In genomic region chr2:167173051-167173875, GRCm38 (mm10) we compare ENCODE assay signal across 11 mouse cellular contexts. TPM values are rescaled to one million over a fixed set of nuclear protein-coding genes. Genes with fewer than 3 reads are reported as not detected.
A peak's percentile ranks its signal among the peaks of the same experiment; 100 is the strongest.
DNase-seq lines count a peak whose midpoint lies in the region; ATAC-seq lines count a peak whose summit lies in the region.
"Had no signal": no experiment of that assay in that cellular context is flagged by ENCODE, and none has a peak within 500 bp of the region (broad histone marks: within the 10 kb centered on the region; RNA-seq: fewer than 3 reads in every experiment).

No protein-coding gene starts in this region.

- peak; percentile 30 to 62 for DNase-seq in urinary bladder, postnatal 36 days (ENCODE audit: low spot score in 2 of 2)
- DNase-seq in urinary bladder, adult 2 months (ENCODE audit: low spot score), result no peak
- DNase-seq in heart, postnatal 10 days, result peak; percentile 81 to 83
- DNase-seq in kidney, postnatal 36 days, result peak; percentile 31 to 57
- DNase-seq in spleen, postnatal 36 days (ENCODE audit: low spot score in 2 of 2), result no peak
- DNase-seq in ovary, postnatal 14 days (ENCODE audit: low spot score), result no peak
- DNase-seq in midbrain, embryonic 14.5 days, result no peak
- DNase-seq in left cerebral cortex, postnatal 4 days, result no peak

- H3K4me2 ChIP-seq in midbrain, embryonic 14.5 days (ENCODE audit: low read length), result no peak overlapping the region
- H3K4me2 ChIP-seq: limb, embryonic 15.5 days; midbrain, embryonic 12.5 days had no signal

- H3K9ac ChIP-seq in midbrain, embryonic 14.5 days (replicated peaks; ENCODE audit: low read length), result no peak overlapping the region
- H3K9ac ChIP-seq: limb, embryonic 15.5 days; midbrain, embryonic 12.5 days had no signal

- no peaks in the 10 kb centered on the region for H3K36me3 ChIP-seq in midbrain, embryonic 14.5 days (ENCODE audit: control insufficient read depth, insufficient read depth, low read length)
- H3K36me3 ChIP-seq: limb, embryonic 15.5 days; midbrain, embryonic 12.5 days had no signal

- H3K27me3 ChIP-seq in midbrain, embryonic 14.5 days (ENCODE audit: control insufficient read depth, insufficient read depth, low read length), result no peaks in the 10 kb centered on the region
- H3K27me3 ChIP-seq: midbrain, embryonic 12.5 days had no signal

- WGBS in midbrain, embryonic 14.5 days, result 72% methylated on average over 5 of the region's 5 CpGs

- no peak overlapping the region for H3K27ac ChIP-seq in midbrain, embryonic 14.5 days (replicated peaks; ENCODE audit: low read depth, low read length)
- H3K27ac ChIP-seq: limb, embryonic 15.5 days; midbrain, embryonic 12.5 days had no signal

- intact Hi-C loops in heart, postnatal 10 days (cut with DNase I), result no loop called here
- intact Hi-C loops in left cerebral cortex, postnatal 4 days (cut with DNase I), result no loop called here

- no peak overlapping the region for H3K4me3 ChIP-seq in midbrain, embryonic 14.5 days (replicated peaks; ENCODE audit: low read depth, low read length)
- H3K4me3 ChIP-seq: limb, embryonic 15.5 days; midbrain, embryonic 12.5 days had no signal

- H3K4me1 ChIP-seq in midbrain, embryonic 14.5 days (ENCODE audit: control insufficient read depth, insufficient read depth, low read length), result no peaks in the 10 kb centered on the region
- H3K4me1 ChIP-seq: midbrain, embryonic 12.5 days had no signal

- ATAC-seq in midbrain, embryonic 14.5 days (ENCODE audit: low FRiP score, low TSS enrichment), result no peak
- ATAC-seq: hindbrain, embryonic 16.5 days had no signal

- no peaks in the 10 kb centered on the region for H3K9me3 ChIP-seq in midbrain, embryonic 14.5 days (ENCODE audit: control insufficient read depth, low read length)
- H3K9me3 ChIP-seq: limb, embryonic 15.5 days; midbrain, embryonic 12.5 days had no signal

RNA-seq across cellular contexts. Expression of gene Kcnb1, which starts 16.7 kb away (rescaled TPM):
- polyA plus RNA-seq in urinary bladder, adult 2 months (2012; rRNA removed), result 6.7 and 11.9 TPM in 2 replicates
- total RNA-seq in heart, postnatal 10 days (2021), result 10 to 100 TPM; 45.4 to 50.2 TPM
- polyA plus RNA-seq in midbrain, embryonic 14.5 days (2014; fragmentation: Nextera tagmentation; extraction: Ambion mirVana), result 3.1 and 5.2 TPM in 2 replicates
- 10 to 100 TPM; 46.5 to 50.9 TPM for total RNA-seq in left cerebral cortex, postnatal 4 days (2021)

Comparison
In these comparisons a context has a peak if more than half of its experiments do, and no peak if none do; other contexts are left out.
1. DNase-seq: peak in urinary bladder, postnatal 36 days (2 of 2), heart, postnatal 10 days (2 of 2) and kidney, postnatal 36 days (2 of 2); none in urinary bladder, adult 2 months (single experiment), spleen, postnatal 36 days (0 of 2), ovary, postnatal 14 days (single experiment), midbrain, embryonic 14.5 days (single experiment) and left cerebral cortex, postnatal 4 days (single experiment).